Mouse (Mus musculus): ENCODE data around the gene Synj2.

The Synj2 gene

DNA sequence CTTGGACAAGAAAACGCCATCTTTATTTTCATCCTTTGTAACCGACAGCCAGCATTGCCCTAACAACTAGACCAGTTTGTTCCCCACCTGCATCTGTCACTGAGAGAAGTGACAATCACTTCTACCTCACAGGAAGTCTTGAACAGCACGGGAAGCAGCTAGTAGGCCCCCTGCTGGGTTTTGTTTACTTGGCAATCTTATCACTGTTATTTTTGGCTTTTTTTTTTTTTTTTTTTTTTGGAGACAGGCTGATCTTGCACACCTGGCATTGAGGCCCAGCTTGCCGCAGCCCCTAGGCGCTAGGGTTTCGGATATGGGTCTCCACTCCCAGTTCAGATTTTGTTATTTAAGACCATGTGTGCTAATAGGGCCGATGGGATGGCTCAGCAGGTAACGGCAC, 32.5 kb downstream of the Synj2 start:
- no peak for DNase-seq (ENCODE audit: low spot score in 2 of 2)

DNA sequence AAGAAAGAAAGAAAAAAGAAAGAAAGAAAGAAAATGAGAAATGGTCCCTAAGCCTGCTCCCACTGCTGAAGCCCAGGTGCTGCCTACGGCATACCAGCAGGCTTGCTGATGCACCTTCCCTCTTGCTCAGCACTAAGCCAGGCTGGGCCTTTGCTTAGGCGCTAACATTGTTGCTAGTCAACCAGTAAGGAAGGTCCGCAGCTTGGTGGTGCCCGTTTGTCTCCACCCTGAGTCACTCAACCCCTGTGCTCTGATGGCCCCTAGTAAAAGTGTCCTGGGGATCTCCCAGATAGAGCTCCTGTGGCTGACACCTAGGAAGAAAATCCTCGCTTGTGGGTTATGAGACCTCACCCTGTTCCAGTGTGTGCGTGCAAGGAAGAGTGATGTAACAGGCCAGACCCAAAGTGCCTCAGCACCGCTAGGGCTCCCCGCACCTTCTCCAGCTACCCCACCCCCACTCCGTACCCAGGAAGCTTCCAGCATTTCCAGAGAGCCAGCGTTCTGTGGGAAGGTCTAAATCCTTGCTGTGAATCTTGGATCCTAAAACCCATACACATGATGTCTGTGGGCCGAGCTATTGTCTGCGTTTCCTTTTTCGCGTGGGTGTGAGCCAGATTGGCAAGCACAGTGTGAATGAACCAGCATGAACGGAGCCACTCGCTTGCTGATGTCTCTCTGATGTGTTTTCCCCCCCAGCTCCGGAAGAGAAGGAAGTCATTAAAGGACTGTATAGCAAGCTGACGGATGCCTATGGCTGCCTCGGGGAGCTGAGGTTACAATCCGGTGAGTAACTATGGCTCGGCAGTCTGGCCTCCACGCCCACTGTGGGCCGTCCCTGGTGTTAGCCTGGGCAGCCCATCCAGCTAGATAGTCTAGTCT, 34.3 kb downstream of the Synj2 start:
- peak; percentile 74 to 91 for DNase-seq (ENCODE audit: low spot score in 2 of 2)

DNA sequence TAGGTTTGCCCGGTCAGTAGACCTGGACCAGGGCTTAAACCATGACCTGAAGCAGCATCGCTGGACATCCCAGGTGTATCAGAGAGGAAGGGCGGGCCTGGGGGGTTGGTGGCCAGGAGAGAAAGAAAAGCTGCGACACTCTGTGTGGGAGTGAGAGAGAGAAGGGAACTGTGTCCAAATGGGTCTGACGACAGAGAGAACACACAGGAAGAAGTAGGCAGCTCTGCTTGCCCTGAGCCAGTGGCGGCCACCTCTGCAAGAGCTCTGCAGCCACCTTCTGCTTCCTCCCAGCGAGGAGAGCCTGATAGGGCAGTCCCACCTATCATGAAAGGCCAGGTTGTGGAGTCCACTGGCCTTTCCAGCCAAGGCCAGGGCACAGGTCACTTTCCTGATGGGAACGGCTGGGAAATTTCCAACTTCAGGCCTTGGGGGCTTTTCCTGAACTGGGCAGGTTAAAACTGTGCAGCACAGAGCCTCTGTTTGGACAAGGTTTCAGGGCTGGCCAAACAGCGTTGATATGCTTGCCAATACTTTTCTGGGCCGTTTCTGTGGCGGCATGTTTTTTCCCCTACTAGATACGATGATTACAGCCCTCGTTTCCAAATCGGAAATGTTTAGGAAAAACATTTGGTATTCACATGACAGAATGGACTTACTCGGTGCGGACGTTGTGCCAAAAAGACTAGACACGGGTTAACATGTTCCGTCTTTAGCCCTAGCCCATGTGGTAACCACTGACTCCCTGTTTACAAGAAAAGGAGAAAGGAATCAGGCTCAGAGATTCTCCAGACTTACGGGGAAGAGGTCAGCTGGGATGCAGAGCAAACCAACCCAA, 35.4 kb downstream of the Synj2 start:
- DNase-seq (ENCODE audit: low spot score in 2 of 2) = peak in 1 of 2 experiments; percentile 71

DNA sequence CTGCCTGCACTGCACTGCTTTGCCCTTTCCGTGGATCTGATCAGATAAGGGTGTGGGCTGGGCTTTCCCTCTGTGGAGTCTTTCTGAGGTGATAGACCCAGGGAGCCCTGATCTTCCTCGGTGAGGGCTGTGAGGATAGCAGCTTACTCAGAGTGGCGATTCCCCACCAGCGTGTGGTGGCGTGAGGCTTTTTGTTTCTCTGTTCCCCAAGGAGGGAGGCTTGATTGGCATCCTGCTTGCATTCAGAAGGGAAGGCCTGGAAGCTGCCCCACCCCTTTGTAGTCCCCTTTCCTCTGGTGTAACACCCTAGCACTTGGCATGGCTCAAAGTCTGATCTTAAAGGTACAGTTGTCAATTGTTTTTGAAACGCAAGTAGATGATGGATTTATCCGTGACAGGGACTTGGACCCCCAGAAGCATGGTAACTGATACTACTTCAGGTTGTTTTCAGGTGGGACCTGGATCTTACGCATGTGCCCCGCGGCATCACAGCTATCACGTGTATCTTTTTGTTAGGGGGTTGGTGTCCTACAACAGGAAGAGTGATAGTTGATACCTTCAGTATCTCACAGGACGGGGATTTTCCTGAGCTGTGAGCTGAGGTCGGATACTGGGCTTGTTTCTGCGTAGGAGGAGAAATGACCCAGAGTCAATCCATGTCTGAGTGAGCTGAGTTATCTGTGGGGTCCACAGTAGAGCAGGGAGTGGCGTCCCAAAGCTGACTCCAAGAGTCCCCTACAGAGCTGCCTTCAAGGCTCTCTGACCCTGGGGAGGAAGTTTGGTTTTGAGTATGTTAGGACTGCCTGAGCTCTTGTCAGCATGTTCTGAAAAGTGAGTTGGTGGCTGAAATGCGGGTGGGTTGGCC, 36.2 kb downstream of the Synj2 start:
- peak in 1 of 2 experiments; percentile 40 for DNase-seq (ENCODE audit: low spot score in 2 of 2)

DNA sequence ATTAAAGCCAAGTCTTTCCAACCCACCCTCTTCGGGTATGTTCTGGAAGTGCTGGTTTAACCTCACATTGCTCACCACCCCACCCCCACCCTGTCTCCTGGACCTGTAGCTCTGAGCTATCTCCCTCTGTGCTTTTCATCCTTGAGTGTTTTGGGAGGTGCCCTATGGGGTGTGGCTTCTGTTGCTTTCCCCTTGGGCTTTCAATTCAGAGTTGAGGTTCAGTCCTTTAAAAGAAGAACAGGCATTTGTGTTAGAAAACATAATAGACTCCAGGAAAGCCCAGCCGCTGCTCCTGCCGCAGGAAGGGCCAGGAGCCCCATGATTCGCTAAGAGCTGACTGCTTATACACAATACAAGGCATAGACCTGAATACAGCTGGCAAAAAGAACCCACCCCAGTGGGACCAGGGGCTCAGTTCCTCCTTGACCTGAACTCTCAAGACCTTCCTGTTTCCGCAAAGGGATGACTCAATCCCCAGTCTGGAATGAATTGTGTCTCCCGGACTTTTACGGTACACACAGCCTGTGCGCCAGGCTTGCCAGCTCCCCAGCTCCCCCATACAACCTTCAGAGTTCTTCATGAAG, 36.9 kb downstream of the Synj2 start:
- no peak for DNase-seq (ENCODE audit: low spot score in 2 of 2)

DNA sequence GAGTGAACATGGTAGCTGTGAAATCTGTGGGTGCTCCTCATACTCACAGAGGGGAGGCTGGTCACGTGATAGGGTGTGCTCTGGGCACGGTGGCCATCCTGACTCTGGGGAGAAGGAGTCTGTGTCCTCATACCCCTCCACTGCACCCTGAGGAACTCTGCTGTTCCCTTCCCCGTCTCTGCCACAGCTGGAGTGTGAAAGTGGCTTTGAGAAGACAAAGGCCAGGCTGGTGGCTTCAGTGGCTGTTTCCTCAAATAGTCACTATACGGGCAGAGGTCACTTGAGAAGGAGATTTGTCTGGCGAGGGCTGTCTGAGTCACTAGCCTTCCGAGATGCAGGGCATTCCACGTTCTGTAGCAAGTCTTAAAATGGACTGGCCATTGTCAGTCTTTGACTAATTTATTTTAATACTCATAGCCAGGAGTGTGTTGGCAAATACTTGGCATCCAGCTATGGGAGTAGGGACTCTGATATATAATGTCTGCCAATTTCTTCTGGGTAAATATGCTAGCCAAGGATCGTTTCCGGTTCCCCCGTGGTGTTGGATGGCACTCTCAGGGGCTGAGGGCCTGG, 37.5 kb downstream of the Synj2 start:
- DNase-seq (ENCODE audit: low spot score in 2 of 2) = no peak

DNA sequence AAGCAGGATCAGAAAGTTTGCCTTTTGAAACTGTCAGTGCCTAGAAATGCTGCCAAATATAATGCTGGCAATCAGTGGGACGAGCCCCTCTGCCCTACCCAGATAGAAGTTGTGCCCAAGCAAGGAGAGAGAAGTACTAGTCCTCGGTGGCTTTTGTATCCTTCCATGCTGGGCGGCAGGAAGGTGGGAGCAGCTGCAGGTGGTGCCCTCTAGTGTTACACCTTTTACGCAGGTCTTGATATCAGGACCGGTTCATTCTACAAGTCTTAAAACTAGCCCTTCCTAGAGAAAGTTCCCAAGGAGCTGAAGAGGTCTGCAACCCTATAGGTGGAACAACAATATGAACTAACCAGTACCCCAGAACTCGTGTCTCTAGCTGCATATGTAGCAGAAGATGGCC, 39.8 kb downstream of the Synj2 start:
- DNase-seq (ENCODE audit: low spot score in 2 of 2) = no peak

DNA sequence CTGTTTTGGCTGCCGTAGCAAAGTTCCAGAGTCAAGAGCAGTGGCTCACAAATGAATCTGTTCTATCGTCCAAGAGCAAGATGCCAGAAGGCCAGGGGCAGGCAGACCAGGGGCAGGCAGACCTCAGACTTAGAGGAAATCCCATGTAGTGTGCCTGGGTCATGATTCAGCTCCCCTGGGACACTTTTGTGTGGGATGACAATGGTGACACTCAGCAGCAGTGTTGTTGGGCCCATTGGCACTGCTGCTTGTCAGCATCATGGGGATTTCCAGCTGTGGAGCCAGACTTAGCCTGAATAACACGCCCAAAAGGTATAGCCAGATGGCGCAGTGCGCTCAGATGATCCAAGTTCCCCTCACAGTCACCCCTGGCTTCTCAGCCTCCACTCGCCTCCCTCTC, 42.1 kb downstream of the Synj2 start:
- DNase-seq (ENCODE audit: low spot score in 2 of 2) = no peak

DNA sequence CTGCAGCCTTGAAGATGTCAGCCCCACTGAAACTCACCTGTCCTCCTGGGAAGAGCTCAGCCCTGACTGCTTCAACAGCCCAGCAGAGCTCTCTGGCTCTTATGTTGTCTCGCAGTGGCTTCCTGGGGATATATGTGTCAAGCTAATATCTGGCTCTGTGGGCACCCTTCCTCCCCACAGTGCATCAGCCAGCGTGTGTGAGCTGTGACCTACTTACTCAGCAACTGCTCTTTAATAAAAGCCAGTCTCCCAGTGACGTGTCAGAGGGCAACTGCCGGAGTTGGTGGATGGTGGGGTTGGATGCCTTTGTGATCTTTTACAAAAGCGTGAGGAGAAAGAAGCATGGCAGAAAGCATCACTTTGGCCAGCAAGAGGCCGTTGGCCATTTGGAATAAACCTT, 42.8 kb downstream of the Synj2 start:
- DNase-seq (ENCODE audit: low spot score in 2 of 2) = no peak

DNA sequence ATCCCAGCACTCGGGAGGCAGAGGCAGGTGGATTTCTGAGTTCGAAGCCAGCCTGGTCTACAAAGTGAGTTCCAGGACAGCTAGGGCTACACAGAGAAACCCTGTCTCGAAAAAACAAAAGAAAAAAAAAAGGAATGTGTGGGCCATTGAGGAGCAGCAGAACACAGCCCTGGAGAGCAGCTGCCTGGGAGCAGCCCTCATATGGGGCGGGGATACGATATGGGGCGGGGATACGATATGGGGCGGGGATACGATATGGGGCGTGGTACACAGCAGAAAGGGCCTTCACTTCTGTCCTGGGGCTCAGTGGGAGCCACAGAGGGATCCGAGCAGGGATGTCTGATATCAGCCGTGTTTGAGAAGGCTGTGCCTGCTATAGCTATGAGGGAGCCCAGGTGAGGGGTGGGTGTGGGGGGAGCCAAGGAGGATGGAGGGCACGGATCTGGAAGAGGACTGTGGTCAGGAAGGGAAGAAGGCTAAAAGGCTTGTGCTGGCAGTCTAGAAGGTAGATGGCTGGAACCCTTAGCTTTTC, 43.7 kb downstream of the Synj2 start:
- DNase-seq (ENCODE audit: low spot score in 2 of 2) = no peak

DNA sequence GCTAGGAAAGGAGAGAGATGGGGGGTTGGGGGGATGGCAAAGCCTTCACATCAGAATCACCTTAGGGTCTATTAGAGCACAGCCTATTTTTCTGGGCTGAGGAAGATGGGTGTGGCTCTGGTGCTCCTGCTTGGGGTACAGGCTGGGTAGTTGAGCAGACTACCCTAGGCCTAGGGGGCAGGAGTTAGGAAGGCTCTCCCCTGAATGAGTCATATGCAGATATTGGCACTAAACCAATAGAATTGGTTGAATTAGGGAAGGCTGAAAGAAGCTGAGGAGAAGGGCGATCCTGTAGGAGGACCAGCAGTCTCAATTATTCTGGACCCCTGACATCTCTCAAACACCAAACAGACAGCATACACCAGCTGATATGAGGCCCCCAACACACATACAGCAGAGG, 44.2 kb downstream of the Synj2 start:
- no peak for DNase-seq (ENCODE audit: low spot score in 2 of 2)

DNA sequence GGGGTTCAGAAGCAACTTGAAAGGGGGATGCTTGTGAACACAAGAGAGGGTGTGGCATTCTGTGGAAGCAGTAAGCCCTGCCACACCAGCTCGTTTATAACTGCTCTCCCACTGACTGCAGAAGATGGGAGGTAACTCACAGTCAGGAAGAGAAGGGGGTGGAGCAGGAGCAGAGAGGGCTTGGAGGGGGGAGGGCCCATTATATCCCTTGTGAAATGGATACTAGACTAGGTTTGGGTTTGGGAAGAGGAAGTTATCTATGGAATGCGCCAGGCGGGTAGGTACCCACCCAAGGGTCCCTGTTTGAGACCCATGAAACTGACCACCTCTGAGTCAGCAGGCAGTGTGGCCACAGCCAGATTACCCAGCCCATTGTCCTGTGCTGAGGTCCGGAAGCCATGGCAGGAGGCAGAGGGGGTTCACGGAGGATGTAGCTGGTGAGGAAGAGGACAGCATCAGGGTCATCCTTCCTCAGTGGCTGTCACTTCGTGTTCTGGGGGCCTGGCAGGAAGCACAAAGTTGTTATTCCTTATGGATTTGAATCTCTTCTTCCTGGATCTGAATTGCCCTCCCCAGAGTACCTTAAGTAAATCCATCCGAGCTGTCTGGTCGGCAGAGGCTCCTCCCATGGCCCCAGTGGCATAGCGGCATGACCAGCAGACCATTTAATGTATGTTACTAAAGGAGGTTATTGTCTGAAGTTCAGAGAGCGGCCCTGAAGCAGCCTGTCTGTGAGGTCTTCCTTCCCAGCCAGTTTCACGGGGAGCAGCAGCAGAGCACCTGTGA, 46.4 kb downstream of the Synj2 start:
- no peak for DNase-seq (ENCODE audit: low spot score in 2 of 2)

DNA sequence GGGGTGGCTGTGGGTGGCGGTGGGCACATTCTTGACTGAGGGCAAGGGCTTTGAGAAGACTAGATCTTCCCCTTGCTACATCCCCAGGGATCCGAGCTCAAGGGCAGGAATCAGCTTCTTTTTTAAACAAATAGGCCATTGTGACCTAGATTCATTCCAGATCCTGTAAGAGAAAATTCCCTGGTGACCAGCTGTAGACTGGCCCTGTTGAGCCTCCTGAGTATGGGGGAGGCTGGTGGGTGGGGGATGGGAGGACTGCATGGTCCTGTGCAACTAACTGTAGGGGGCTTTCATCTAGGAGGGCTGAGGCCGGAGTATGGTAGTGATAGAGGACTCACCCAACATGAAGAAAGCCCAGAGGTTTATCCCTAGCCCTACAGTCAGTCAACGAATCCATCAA, 47.0 kb downstream of the Synj2 start:
- no peak for DNase-seq (ENCODE audit: low spot score in 2 of 2)

DNA sequence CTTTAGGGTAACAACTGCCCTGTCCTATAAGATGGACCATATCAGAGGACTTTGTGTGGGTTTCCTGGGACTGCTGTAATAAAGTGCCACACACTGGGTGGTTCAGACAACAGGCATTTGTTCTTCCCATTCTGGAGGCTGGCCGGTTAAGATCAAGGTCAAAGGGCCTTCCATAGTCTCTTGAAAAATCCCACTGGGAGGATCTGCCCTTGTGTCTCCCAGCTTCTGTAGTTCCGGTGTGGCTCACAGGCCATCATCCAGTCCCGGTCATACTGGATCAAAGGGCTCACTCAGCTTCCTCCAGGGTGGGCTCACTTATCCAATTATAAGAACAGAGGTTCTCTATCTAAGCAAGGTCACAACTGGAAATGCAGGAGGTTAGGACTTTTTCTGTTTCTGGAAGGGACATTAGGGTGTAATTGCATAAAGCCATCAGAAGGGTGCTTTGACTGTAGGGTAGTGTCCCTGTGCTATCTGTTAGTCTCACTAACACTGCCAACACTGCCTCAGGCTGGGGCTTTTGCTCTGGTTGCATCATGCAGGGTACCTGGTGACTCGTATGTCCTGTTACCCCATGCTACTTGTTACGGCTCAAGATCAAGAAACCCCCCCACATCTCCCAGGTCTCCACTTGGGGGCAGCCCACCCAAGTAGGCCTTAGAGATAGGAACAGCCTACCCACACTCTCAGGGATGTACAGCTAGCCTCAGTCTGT, 51.9 kb downstream of the Synj2 start:
- DNase-seq (ENCODE audit: low spot score in 2 of 2) = no peak

DNA sequence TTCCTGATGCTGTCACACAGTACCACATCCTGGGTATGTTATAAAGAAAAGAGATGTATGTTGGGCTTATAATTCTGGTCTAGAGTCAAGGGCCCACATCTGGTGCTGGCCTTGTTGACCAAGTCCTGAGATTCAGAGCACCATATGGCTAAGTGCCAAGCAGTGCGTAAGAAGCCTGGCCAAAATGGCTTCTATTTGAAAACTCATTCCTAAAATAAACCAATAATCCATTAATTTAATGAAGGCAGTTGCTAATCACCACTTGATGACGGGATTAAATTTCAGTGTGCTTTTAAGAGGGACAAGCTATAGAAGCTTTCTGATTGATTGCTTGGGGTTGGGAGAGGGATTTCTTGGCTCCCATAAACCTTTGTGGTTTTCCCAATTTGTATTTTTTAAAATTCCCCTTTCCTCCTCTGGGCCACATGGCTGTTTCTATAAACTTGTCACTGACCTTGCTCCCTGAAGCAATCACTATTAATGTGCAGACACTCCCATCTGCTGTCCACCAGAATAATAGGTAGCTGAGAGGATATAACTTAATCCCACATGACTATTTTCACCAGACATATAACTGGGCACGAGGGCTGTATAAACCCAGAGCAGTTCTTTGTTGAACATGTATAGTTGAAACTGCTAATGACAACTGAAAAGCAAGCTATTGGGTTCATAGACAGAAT, 52.6 kb downstream of the Synj2 start:
- no peak for DNase-seq (ENCODE audit: low spot score in 2 of 2)

DNA sequence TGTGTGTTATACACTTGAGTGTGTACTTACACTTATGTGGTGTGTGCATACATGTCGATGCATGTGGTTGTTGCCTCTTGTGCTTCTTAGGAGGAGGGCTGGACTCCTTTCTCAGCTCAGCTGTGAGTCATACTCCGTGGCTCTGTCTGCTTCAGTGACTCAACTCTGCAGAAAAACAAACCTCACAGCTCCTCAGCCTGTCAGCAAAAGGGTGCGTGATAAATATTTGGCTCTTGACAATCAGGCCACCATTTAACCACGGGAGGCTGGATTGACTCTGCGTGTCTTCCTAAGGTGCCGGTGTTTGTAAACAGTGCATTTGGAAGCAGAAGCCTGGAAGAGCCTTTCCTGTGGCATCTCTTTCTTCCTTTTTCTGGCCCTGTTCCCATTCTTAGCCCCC, 53.5 kb downstream of the Synj2 start:
- peak in 1 of 2 experiments; percentile 63 for DNase-seq (ENCODE audit: low spot score in 2 of 2)

DNA sequence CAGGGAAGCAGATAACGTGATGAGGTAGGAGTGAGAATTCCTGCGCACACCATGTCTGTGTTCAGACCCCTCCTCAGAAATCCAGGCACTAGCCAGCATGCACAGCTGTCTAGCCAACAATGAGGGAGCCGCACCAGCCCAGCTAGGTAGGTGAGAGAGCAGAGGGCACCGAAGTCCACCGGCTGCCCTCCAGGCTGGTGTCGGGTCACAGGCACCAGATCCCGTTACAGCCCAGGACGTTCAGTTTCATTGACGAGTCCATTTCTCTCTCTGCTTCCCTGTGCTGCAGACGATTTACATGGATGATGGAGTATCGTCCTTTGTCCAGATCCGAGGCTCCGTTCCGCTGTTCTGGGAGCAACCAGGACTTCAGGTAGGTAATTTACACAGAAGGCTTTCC, 55.5 kb downstream of the Synj2 start:
- DNase-seq (ENCODE audit: low spot score in 2 of 2) = no peak

DNA sequence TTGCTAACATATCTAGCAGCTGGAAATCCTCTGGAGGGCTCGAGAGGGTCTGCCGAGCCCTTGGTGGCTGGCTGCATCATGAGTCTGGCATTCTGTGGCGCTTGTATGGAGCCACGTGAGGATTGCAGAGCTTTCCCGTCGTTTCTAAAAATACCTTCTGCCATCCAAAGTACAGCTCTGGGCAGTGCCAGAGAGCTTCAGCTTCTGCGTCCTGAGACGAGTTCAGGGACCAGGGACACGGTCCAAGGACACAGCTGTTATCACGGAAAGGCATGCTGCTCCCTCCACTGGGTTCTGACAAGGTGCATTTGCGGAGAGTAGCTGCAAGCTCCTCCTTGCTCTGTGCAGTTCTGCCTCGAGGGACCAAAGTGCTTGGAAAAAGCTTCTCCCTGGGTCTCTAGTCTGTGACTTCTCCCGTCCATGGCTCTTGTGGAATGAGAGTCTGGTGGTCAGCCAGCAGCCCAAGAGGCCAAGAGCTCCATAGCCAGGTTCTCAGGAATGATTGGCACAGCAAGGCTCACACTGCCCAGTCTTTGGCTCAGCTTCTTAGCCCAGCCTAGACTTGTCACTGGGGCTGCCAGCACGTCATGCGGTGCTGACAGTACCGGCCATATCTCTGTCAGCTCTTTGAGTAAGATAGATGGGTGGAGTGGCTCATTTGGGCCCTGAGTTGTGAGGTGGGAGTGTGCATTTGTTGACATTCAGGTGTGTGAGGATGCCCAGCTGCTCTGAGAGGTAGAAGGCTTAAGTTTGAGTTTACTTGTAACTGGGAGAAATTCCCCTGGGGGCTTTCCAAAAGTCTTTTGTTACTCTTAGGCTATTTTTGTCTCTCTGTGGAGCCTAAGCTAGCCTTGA, 56.5 kb downstream of the Synj2 start:
- no peak for DNase-seq (ENCODE audit: low spot score in 2 of 2)

Data from left cerebral cortex, adult 9 months (tissue).